Mouse (Mus musculus) liver, embryonic 13.5 days (tissue): Measurements from ENCODE around the gene Osbp. TPM values are rescaled to one million over a fixed set of nuclear protein-coding genes. Genes with fewer than 3 reads are reported as not detected.
A peak's percentile ranks its signal among the peaks of the same experiment; 100 is the strongest.

ENCODE experiments used
- microRNA-seq: library from miRNA; unstranded; fragments of <30 nt; microRNA quantifications from one replicate; pipeline ENCODE4, GENCODE M21; 2016
- polyA plus RNA-seq: library from polyadenylated mRNA; unstranded; fragments of >200 nt; fragmentation: Nextera tagmentation; extraction: Ambion mirVana; gene quantifications from 2 replicates; pipeline ENCODE4 v1.2.1, GENCODE M21; 2015

Osbp gene
- polyA plus RNA-seq, 1 experiment from 2014 or later = 2.4 TPM

Small RNAs within 50 kb of the gene (microRNA-seq; reads per million reads assigned to microRNA genes)
- 12.3 reads per million, percentile 27 among the genes with 10 or more reads in this experiment for gene Mir6994

Other genes with a start within 250 kb of the Osbp start
- gene Gif, start 218.4 kb upstream of the Osbp start, polyA plus RNA-seq = not detected in 2 replicates
- gene Mrpl16, start 195.6 kb upstream of the Osbp start, polyA plus RNA-seq = 53.8 and 55.6 TPM in 2 replicates
- 1.9 and 2.0 TPM in 2 replicates for gene Stx3, start 146.5 kb upstream of the Osbp start, polyA plus RNA-seq
- not detected in 2 replicates for gene Olfr1417, start 126.7 kb upstream of the Osbp start, polyA plus RNA-seq
- gene Olfr1418, start 104.9 kb upstream of the Osbp start, polyA plus RNA-seq = not detected in 2 replicates
- not detected in 2 replicates for gene Olfr1419, start 90.8 kb upstream of the Osbp start, polyA plus RNA-seq
- not detected in 2 replicates for gene Olfr1420, start 79.4 kb upstream of the Osbp start, polyA plus RNA-seq
- gene Patl1, start 53.5 kb upstream of the Osbp start, polyA plus RNA-seq = 6.2 and 8.1 TPM in 2 replicates
- 0.03 TPM in 1 of 2 replicates, not detected in the other for gene Olfr1423, start 75.4 kb downstream of the Osbp start, polyA plus RNA-seq
- not detected in 2 replicates for gene Olfr1424, start 96.7 kb downstream of the Osbp start, polyA plus RNA-seq
- gene Olfr1425, start 111.8 kb downstream of the Osbp start, polyA plus RNA-seq = not detected in 2 replicates
- not detected in 2 replicates for gene Olfr1426, start 126.1 kb downstream of the Osbp start, polyA plus RNA-seq
- not detected in 2 replicates for gene Olfr1427, start 137.4 kb downstream of the Osbp start, polyA plus RNA-seq
- not detected in 2 replicates for gene Olfr1428, start 150.0 kb downstream of the Osbp start, polyA plus RNA-seq
- not detected in 2 replicates for gene Olfr76, start 157.3 kb downstream of the Osbp start, polyA plus RNA-seq
- gene Olfr1555-ps1, start 204.2 kb downstream of the Osbp start, polyA plus RNA-seq = not detected in 2 replicates
- gene Olfr1431, start 234.7 kb downstream of the Osbp start, polyA plus RNA-seq = not detected in 2 replicates